Mouse (Mus musculus) kidney, postnatal 36 days (tissue): ENCODE results near the gene Tdo2.

Experiments
- DNase-seq, 2 experiments: peaks; one replicate each; pipeline ENCODE4 v3.0.0; 2021 to 2022; ENCODE audit warnings: mixed read lengths in 2 of 2

The Tdo2 gene

DNA sequence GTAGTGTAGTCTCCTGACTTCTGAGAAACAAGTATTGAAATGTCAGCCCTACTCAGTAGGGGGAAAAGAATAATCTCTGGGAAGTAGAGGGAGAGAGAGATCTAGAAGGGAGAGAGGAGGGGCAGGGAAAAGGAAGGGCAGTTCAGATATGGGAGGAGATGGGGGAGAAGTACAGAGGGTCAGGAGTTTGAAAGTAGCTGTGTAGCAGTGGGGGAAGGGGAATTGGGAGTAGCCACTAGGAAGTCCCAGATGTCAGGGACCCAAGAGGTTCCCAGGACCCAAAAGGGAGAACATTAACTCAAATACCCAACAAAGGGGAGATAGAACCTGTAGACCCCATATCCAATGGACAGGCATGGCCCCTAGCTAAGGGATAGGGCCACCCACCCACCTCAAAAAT is at the start of gene Tdo2:
Tdo2 (minus strand) TSS at position 101 of the 400 bp plus-strand sequence.
- DNase-seq: no peak

DNA sequence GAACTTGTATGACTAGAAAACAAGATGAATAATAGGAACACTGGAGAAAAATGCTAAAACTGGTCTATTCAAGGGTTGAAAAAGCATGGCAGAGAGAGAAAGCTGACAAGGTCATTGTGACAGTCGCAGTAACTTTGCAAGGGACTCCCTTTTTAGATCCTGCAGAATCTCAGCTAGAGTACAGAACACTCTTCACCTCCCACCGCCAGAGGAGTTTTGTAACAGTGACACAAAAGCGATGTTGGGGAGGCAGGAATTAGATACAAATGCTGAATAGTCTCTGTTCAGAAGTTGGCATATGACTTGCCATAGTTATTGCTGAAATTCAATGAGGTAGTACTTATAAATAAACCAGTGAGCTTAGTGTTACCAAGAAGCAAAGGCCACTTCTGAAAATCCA is 47.1 kb upstream of the Tdo2 start:
- DNase-seq: no peak

DNA sequence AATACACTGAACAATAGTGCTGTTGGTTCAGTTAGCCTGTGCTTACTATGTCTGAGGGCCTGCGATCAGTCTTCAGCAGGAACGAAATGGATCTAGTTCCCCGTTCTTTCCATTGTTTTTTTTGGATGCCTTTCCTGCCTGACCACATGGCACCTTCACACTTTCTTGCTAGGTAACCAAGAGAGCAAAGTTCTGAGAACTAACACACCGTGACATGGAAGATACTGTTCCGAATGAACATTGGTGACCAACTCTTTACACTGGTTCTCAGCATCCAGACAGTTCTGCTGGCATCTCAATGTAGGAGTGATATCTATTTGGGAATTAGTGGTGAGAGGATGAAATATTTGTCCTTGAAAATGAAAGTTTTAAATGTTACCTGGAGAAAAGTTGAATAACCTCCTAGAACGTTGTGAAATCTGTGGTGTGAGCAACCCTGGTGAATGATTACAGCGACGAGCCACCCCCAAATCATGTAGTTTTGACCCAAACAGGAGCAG is 46.5 kb upstream of the Tdo2 start:
- DNase-seq: peak in 1 of 2 experiments; percentile 13

DNA sequence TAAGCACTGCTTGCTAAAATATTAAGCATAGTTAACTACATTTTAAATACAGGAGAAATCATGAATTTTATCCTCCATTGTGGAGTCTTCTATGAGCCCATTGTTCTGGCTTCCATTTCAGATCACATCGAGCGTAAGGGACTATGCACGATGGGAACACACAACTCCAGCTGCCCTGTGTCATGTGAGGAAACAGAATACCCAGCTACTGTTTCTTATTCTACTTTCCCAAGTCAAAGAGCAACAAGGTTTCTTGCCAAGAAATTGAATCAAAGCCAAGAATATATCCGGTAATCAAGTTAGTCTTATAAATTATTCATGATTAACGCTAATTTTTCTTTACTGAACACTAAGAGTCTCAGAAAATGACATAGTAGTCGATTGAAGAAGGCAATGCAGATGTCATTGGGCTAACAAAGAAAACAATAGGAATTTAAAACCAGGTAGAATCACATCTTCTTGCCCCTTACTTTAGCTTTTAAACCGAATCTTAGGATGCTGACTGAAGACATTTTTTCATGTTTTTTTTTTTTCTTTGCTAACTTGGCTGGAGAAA is 38.2 kb upstream of the Tdo2 start:
- DNase-seq: no peak

DNA sequence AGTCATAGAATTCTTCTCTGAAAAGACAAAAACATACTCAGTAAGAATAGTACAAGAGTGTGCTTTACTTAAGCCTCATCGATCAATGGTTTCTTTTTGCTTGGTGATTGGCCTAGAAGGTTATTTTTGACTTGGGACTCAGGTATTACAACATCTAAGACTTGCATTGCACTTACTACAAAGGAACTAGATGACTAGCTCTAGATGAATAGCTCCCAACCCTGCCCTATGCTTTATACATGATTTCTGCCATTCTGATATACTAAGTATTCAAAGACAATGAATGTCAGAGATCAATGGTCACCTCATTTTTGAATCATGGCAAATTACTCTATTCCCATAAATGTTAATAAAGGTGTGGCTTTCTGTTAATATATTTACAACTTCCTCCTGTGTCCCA is 31.0 kb upstream of the Tdo2 start:
- DNase-seq: no peak

DNA sequence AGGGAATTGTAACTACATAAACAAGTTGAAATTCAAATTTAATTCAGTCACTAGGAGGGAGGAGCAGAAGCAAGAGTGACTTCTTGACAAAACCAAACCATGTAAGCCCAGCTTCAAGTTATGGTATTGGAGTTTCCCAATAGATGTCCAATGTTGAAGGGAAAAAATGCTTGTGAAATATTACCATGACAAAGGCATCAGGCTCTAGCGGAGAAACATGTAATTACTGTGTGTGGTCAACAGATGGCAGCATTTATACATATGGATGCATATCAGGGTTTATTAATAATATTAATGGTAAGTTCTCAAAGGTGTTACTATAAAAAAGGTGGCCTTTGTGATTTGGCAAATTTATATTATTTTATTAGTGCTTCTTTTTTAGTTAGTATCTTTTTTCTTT is 20.0 kb upstream of the Tdo2 start:
- DNase-seq: peak; percentile 34 to 40

DNA sequence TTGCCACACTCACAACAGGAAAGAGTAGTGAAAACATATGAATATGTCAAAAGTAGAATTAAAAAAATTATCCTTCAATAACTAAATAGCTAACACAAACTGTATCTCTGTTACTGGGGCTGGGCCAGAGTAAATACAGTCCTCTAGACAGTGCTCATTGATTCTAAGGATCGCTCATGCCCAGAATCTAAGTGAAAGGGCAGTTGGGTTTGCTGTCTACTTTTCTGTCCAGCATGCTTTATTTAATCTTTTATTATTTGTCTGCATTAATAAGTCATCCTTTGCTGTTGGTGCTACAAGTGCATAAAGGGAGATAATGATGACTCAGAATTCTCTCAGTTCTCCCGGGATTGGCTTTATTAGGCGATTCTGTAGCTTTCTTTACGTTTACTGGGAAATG is 19.4 kb upstream of the Tdo2 start:
- DNase-seq: no peak

DNA sequence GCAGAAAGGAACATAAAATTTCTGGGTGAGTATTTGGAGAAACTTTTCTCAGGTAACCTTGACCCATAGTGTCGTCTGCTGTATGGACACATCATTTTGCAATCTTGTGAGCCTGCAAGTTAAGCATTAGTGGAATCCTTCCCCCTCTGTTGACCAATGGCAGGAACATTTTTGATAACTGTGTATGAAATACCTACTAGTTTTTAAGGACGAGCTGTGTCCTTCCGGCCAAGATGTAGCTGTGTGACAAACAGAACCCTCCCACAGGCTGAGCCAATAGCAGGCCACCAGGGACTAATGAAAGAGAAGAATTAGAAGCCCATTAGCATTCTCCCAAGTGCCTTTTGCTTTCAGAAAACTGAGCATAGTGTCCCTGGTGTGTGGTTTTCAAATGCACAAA is 14.5 kb upstream of the Tdo2 start:
- no peak for DNase-seq

DNA sequence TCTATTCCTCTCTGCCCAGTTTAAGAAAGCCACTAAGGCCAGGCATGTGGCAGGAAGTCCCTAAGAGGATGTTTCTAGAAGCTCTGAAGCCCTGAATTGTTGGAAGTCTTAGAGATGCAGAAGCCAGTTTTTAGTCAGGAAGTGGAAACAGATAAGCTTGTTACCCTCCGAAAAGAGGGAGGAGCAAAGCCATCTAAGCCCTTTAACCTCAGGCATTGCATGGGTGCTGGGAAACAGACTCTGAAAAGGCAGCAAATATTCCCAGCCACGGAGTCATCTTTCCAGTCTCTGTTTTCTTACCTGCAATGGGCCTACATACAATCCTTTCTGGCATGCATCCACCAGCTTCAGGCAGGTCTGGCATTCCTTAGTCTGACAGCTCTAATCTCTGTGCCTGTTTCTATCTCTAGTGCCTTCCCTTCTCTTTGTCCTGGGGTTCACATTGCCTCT is 13.7 kb upstream of the Tdo2 start:
- DNase-seq: peak in 1 of 2 experiments; percentile 4

DNA sequence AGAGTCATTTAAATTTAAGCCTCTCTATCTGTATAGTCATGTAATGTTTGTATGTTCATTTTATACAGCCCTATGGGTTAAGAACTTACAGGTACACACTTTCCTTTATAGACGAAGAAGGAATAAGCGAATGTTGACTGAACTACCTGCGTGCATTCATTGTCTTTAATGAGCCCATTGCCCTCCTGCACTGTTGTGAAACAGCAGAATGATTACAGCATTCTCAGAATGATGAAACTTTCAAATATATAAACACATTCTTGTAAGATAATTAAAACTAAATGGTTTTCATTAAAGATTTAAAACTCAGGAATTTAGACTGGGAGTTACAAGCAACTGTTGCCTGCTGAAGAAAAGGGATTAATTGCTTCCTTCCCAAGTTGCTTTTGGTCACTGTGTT is 11.6 kb upstream of the Tdo2 start:
- no peak for DNase-seq

DNA sequence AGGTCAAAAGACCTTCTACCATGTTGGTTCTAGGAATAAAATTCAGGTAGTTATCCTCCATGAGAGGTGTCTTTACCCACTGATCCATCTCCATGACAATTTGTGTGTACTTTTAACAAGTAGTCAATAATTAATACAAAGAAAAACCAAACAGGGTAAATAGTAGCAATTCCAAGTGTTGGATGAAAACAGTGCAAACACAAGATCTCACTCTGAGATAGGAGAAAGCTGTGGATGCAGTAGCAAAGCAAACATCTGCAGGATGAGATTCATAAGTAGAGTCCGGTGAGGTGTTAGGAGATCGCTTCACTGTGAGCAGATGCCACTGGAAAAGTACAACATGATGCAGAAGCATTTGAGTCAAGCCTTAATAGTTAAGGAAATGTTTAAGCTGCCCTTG is 10.1 kb upstream of the Tdo2 start:
- no peak for DNase-seq

DNA sequence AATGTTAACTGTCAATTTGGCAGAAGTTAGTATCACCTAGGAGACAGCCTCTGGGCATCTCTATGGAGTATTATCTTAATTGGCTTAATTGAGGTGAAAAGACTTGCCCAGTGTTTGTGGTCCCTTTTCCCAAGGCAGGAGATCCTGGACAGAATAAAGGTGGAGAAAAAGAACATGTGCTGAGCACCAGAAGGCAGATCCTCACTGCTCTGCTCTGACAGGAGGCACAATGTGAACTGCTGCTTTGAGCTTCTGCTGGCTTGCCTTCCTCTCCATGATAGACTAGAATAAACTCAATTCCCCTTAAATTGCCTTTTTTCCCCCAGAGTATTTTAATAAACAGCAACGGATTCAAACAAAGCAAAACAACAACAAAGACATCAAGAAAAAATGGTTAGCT is 9.1 kb upstream of the Tdo2 start:
- no peak for DNase-seq

DNA sequence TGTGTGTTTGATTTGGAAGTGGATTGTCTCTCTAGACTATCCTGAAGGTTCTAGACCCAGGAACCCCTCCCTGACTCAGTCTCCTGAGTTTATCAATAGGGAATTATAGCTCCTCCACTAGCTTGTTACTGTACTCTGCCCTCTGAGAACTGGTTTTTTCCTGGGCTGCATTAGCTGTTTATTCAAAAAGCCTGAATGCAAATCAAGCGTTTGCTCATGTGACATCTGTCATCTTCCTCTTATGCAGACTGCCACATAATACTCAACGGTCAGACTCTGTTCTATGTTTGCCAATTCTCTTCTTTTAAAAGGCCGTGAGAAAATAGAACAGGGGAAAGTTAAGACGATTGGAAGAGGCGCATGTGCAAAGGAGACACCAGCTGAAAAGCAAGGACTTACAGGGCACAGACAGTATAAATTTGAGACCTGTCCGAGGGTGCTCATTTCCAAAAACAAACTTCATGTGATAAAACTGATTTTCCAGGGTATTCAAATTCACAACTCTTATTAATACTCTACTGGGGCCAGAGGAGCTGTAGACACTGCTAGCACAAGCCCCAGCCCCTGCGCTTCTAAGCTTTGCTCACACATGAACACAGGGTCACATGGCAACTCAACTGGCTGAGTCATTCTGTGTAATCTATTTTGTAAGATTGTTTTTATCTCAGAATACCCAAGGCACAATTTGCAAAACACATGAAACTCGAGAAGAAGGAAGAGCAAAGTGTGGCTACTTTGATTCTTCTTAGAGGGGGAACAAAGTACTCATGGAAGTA is 7.3 kb upstream of the Tdo2 start:
- DNase-seq: no peak

DNA sequence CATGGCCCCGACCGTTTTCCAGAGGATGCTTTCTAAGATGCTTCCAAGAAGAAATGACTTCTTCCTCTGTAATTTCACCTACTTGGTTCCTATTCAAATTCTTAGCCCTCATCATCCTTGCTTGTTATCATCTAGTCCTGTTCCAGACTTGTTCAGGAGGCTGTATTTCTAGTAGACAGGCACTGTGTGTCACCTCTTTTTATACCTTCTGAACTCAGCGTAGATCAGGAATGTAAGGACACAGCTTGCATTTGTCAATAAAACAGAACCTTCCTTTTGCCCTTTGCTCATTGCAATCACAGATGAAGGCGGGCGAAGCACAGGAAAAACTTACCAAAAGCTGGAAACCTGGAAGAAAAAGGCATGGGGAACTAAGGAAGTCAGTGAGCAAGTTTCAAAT is 6.0 kb upstream of the Tdo2 start, which contains the start of gene Asic5:
Asic5 (plus strand) TSS at position 301 of the 400 bp plus-strand sequence.
- no peak for DNase-seq

DNA sequence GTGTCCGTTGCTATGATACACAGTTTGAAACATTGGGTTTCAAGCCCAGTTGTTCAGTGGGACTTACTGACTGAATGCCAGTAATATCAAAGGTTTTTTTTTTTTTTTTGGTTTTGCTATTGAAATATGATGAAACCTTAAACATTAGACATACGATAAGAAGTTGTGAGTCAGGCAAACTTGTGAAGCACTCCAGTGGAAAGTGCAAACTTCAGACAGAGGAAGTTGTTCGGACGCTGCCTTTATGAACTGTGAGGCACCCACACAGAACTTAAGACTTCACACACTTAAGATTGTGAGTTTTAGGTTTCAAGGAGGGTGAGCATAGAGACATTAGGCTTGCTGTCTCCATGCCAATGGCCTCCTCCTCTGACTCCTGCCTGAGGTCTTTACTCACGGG is 5.6 kb upstream of the Tdo2 start:
- DNase-seq: no peak

DNA sequence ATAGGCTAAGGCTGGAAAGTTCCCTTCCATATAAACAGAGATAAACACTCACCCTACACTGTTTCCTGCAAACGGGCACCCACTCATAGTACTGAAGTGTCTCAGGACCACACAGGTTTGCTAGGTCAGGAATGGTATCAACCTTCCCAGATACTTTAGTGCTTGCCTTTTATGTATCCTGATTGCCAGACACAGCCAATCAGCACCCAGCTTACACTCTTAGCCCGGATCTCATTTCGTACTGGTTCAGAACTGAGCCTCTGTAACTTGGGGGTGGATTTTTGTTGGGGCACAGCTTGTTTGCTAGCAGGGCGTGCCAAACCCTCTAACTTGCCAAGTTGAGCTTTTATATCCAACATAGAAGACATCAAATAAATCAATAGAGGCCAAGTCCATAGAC is 395 bp downstream of the Tdo2 start:
- DNase-seq: no peak

DNA sequence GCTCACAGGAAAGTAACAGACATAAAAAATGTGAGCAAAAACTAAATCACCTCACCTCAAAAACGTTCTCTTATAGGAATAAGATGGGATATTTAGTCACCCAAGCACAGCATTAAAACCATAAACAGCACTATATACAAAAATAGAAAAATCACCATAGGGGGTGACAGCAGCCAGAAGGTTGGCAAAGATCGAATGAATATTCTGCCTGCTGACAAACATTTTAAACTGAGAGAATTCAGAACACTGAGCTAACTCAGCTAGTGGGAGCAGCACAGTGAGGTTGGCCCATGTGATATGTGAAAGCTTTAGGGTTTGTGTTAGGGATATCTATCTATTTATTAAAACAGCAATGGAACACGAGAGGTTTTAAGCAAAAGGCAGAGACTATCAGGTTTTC is 11.4 kb downstream of the Tdo2 start:
- no peak for DNase-seq

DNA sequence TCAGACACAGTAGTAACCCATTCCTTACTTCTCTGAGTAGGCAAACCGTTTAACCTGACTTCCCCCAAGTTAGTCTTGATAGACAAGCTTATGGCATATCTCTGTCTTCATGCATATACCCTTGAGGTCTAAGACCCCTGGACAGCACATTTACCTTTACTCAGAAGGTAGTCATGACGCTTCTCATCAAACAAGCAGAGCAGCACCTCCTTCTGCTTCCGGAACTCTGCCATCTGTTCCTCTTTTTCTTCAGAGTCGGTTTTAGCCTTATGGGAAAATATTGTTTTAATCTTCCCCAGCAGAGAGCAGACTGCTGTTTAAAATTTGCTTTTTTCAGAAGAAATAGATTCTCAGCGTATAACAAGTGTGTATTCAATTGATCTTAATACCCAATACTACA is 12.2 kb downstream of the Tdo2 start:
- DNase-seq: no peak

DNA sequence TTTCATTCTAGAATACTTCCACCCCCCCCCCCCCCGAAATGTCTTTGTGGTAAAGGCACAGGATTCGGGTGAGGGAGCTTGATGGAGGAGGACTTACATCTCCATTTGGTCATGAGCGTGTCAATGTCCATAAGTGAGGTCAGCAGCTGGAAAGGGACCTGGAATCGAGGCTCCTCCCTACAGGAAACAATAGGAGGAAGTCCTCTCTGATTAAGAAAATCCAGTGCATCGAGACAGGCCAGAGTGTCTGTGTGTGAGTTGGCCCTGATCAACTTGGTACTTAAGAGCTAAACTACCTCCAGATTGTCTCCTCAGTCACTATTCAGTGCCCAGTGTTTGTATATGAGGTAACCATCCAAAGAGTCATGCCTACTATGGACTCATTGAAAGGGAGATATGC is 14.7 kb downstream of the Tdo2 start:
- DNase-seq: no peak

DNA sequence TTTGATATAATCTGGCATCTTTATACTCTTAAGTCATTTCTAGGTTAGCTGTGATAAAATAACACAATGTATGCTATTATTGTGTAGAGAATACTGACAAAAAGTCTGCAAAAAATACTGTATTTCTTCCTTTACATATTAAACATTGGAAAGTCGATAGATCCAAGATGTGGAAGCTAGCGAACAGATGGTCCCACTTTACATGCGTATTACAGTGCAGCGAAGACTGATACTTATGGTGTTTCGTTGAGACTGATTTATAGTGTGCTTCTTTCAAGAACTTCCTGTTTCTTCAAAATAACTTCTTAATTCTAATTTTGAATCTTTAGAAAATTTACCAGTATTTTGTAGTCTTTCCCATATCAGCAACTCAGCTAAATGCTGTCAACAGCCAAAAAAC is 18.5 kb downstream of the Tdo2 start:
- DNase-seq: no peak

DNA sequence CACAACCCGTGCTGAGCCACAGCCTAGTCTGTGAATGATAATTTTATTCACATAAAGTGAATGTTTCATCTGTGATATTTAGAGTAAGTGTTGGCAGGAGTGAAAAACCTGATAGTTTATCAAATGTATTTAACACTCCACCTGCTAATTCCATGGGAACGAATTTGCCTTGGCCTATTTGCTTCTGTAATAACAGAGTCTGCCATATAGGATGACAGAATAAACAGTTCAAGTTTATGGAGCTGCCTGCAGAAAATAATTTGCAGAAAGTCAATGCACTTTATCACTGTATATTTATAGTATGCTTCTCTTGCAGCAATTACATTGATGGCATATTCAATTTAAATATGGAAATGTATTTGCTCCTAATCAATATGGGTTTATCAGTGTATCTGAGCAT is 24.2 kb downstream of the Tdo2 start:
- no peak for DNase-seq

DNA sequence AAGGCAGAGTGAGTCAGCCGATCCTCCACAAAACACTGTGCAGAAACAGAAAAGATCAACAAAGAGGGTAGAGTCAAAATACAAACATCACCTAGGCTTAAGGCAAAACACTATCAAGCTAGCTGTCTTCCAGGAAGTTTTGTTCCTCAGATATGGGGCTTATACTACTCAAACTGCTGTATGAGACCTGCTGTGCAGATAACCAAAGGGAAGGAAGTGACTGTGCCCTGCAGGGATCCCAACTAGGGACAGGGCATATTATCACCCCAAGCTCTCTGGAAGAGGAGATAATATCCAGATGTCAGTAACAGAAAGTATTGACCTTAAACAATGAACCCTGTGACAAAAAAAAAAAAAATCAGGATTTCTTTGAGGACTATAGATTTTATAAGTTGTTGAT is 27.0 kb downstream of the Tdo2 start:
- no peak for DNase-seq

DNA sequence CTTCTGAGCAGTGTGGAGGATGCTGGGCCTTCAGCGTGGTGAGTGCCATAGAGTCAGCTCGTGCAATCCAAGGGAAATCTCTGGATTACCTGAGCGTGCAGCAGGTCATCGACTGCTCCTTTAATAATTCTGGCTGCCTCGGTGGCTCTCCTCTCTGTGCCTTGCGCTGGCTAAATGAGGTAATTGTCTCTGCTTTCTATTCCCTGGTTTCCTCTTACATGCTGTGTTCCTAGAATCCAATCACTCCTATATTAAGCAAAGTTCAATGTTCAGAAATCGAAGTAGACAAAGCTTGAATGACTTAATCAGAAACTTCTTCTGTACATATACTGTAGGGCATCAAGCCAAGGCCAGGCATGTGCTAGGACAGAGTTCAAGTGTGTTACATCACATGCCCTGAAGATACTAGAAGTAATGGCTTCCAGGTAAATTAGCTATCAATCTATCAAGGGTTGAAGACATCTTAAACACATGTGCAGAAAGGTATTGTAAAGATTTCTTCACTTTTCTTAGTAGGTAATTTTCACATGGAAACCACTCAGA is 31.1 kb downstream of the Tdo2 start:
- no peak for DNase-seq

DNA sequence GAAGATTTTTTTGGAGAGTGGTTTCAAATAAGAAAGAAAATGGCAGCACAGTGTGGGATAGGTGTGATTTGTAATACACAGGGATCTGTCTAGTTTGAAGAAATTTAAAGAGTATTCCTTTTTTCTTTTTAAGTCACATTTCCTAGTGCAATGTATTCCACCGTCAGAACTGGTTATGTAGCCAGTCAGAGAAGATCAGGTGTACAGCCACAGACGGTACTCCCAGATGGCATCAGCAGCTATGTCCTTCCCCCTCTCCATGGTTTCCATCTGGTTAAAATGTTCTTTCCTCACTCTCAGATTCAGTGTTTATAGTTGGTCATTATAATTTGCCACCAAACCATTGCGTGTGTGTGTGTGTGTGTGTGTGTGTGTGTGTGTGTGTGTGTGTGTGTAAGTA is 32.9 kb downstream of the Tdo2 start:
- no peak for DNase-seq
